Mouse (Mus musculus) CH12.LX (cell line): ENCODE measurements around the gene Nthl1.
"Not testable (repeated sequence)": the region's sequence is repeated elsewhere in the genome, so short reads cannot be mapped to it uniquely, and the experiment has no call there.

ENCODE experiments used
- CTCF ChIP-seq, 2 experiments: IDR thresholded peaks in 1 of 2; conservative IDR thresholded peaks in 1 of 2; 2 replicates each; pipeline ENCODE4 v1.5.1; 2011 to 2012; ENCODE audit warnings: low read depth in 2 of 2, low read length in 2 of 2, improper control_type of control experiment in 1 of 2, inconsistent platforms in 1 of 2, mild to moderate bottlenecking in 1 of 2, moderate library complexity in 1 of 2
- MAX ChIP-seq: IDR thresholded peaks from 2 replicates; pipeline ENCODE4 v1.6.1; 2011; ENCODE audit warnings: low read length, improper control_type of control experiment
- NRF1 ChIP-seq: IDR thresholded peaks from 2 replicates; pipeline ENCODE4 v1.6.1; 2014; ENCODE audit warnings: low read depth, mild to moderate bottlenecking, inconsistent platforms, low read length, improper control_type of control experiment, moderate library complexity
- POLR2A ChIP-seq: IDR thresholded peaks from 2 replicates; pipeline ENCODE4 v1.6.1; 2011; ENCODE audit warnings: low read depth, mild to moderate bottlenecking, improper control_type of control experiment, low read length
- POLR2AphosphoS2 ChIP-seq: IDR thresholded peaks from 2 replicates; pipeline ENCODE4 v1.6.1; 2011; ENCODE audit warnings: low read depth, low read length, improper control_type of control experiment
- SMC3 ChIP-seq: IDR thresholded peaks from 2 replicates; pipeline ENCODE4 v1.6.1; 2011; ENCODE audit warnings: low read depth, low read length, improper control_type of control experiment
- ZC3H11A ChIP-seq: IDR thresholded peaks from 2 replicates; pipeline ENCODE4 v1.6.1; 2012; ENCODE audit warnings: low read depth, mild to moderate bottlenecking, inconsistent platforms, low read length, improper control_type of control experiment
- ZMIZ1 ChIP-seq: IDR thresholded peaks from 2 replicates; pipeline ENCODE4 v1.6.1; 2012; ENCODE audit warnings: low read depth, mild to moderate bottlenecking, inconsistent platforms, low read length, improper control_type of control experiment
- ZNF384 ChIP-seq: IDR thresholded peaks from 2 replicates; pipeline ENCODE4 v1.6.1; 2012; ENCODE audit warnings: low read depth, low read length, improper control_type of control experiment, inconsistent platforms

- not testable (repeated sequence) for TF ChIP-seq SMC3; POLR2A; ZNF384; ZC3H11A; NRF1; CTCF (conservative IDR thresholded peaks at IDR 0.05 in 1 of 2, IDR thresholded peaks at IDR 0.05 in 1 of 2; ENCODE audit: low read depth in 2 of 2, low read length in 2 of 2); ZMIZ1; MAX; POLR2AphosphoS2
Observed at GRCm38 (mm10) chr17:24667011-24667410, 34.5 kb downstream of the Nthl1 start.
